Mouse (Mus musculus) layer of hippocampus, adult 18-20 months (tissue): ENCODE data around the gene Wee2. TPM values are rescaled to one million over a fixed set of nuclear protein-coding genes. Genes with fewer than 3 reads are reported as not detected.
A peak's percentile ranks its signal among the peaks of the same experiment; 100 is the strongest.

ENCODE experiments used
- DNase-seq, 2 experiments: peaks; one replicate each; pipeline ENCODE4 v3.0.0; 2022; ENCODE audit warnings: low spot score in 2 of 2
- total RNA-seq, 2 experiments: library from RNA; stranded (reverse); gene quantifications; 2 replicates each; pipeline ENCODE4 v1.2.3; 2021

Gene Wee2
- total RNA-seq, 2 experiments from 2014 or later, result not detected

DNA sequence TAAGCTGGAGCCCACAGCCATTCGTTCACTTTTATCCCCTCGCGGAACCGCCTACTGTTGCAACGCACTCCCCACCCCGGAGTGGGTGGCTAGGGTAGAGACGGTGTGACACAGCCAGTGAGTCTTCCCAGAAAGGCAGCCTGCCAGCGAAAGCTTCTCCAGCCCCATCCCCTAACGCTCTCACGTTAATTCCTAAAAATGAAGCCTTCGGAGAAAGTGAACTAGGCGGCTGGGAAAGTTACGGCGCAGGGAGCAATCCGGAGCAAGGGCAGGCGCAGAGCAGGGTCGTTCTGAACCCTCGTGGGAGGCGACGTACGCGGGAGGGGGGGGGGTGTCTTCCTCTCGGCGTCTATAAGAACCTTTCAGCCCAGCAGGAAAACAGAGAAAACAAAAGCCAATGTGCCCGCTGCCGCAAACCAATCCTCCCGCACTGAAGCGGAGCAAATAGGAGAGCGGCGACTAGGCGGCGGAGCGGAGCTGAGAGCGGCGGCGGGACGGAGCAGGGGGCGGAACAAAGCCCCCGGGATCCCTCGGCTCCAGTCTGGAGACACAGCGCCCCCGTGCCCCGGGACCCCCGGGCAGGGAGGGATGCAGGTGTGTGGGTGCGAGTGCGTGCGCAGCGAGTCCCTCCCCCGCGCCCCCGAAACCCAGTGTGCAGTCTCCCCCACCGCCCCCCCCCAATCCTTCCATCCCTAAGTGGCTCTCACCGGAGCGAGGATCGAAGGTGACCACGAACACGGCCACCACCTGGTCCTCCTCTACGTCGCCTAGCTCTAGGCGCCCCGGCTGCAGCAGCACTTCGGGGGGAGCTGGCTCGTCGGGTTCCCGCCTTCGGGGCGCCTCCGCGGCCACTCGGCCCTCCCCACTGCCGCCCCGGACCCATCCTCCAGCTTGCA is 3.5 kb upstream of the Wee2 start:
- DNase-seq, result peak; percentile 67 to 76

DNA sequence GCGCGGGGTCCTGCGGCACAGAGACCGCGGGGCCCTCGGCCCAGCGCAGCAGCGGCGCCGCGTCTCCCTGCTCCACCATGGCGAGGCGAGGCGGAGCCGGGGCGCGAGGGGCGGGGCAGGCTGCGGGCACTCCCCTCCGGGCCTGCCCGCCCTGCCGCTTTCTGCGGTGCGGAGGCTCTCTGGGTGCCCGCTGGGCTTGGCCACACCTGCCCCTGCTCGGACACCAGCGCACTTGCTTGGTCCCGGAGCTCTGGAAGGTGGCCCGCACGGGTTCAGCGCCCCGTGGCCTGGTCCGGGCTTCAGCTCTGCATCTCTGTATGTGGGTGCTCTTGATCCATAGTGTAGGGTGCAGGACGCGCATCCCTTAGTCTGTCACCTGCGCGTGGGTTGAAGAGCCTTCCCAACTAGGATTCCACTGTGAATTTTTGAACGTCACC is 2.8 kb upstream of the Wee2 start, which contains the start of gene E330009J07Rik:
Gene E330009J07Rik, minus strand, starts transcription at position 89 of the 437 bp plus-strand sequence.
- DNase-seq, result peak; percentile 69 to 80

DNA sequence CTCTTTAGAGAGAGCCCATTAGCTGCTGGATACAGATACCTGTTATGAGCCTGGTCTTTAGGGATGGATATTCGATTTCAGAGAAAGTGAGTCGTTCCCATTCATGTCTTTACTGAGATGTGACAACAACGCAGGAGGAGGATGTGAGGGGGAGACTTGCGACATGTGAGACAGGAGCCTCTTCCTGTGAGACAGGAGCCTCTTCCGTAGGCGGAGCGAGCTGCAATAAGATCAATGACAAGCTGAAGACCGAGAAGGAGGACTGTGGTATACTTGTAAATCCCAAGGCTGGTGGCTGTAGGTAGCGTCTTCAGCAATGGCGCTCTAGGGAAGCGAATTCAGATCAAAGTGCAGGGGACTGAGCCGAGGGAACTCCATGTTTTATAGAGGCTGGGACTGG is 843 bp downstream of the Wee2 start:
- no peak for DNase-seq

DNA sequence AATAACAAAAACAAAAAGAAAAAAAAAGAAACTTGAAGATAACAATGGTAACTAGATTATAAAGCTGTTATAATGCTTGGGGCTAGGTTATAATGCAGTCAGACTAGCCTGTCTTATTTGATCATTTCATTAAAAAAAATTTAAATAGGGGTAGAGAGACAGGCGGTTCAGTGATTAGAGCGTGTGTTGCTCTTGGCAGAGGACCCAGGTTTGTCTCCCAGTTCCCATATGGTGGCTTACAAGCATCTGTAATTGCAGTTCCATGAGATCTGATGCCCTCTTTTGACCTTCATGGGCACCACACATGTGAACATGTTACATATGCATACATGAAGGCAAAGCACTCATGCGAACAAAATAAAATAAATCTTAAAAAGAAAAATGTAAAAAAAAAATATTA is 2.4 kb downstream of the Wee2 start:
- DNase-seq, result no peak

DNA sequence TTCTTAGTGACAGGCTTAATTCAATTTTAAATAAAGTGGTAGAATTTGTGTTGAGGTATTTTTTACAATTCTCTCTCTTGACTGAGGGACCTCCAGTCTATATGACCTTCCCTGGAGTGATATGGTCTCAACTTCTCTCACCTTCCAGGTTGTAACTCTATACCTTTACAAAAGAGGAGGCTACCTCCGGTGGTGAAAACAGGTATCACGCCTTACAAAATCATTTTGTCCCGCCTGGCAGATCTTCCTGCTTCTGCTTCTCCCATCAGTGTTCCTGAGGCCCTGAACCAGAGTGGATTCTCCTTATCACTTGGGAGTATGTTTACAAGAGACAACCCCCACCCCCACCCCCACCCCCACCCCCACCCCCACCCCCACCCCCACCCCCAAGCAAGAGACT is 2.9 kb downstream of the Wee2 start:
- no peak for DNase-seq

DNA sequence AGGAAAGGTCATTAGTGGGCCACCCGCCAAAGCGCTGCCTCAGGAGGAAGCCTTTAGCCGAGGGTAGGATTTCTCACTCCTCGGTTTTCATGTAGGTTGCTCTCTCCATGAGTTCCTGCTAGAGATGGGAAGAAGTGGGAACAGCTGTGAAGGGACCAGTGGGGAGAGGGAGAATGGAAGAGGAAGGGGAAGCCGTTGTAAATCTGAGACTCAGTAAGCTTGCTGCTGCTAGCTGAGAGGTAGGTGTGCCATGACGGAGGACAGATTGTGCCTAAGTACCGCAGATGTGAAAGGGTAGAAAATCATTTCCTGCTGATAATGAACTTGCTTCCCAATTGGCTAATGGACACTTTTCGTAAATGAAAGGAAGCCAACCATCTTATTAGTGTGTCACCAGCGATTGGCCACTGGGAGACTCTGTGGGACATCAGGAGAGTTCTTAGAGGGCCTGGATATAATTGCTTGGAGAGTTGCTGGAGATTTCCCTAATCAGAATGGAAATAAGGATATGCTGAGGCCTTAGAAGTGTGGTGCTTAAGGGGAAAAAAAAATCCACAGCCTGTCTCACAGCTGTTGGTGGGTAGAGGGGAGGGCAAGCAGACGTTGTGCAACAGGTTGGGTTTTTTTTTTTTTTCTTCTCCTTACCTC is 4.5 kb downstream of the Wee2 start:
- no peak for DNase-seq

DNA sequence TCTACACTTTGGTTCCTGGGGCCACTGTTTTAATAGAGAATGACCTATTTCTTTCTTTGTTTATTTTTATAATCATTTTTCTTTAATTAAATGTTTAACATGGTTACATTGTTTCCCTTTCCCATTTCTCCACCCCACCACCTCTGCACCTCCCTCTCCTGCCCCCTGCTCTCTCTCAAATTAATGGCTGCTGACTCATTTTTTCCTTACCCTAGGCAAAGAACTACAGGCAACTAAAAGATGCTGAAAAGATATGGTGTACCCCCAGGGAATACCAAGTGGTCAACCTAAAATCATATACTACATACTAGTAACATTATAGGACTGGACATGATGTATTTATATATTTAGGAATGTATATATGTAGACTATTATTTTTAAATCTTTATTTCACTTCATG is 9.7 kb downstream of the Wee2 start:
- DNase-seq, result no peak

DNA sequence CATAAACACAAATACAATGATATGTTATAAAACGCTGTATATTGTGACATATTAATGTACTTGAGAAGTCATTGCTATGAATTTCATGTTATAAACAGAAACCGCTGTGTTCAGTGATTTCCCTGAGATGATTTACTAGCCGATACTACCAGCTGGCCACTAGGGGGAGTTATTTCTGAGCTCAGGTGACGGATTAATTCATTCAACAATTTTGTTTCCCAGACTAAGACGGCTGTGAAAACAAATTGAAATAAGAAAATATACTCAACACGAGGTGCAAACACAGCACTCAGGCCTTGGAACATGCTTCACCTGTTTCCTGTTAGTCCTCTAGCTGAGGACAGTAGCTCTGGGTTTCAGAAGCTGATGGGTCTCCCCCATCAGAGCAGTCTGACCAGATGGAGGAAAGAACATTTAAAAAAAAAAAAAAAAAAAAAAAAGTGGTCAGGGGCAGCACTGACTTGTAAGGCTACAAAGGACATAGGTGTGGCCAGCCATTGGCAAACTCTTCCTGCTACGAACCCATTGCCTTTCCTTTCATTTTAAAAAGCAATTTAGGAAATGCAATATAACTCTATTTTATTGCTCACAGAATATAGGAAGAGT is 15.7 kb downstream of the Wee2 start:
- DNase-seq, result no peak

DNA sequence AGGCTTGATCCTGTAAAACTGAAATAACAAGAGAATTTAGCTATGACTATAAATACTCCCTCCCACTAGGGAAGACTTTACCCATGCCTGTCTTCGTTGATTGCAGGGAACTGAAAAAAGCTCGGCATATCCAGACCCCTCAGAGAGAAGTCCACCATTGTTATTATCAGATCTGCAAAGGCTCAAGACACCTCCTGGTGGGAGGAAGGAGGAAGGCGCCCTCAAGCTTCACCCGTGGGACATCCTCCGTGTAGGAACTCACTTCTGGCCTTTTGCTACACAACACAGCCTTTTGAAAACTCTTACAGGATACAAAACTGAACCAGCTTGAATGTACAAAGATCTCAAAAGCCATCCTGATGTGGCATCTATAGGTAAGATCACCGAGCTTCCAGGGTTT is 26.8 kb downstream of the Wee2 start:
- peak in 1 of 2 experiments; percentile 9 for DNase-seq

DNA sequence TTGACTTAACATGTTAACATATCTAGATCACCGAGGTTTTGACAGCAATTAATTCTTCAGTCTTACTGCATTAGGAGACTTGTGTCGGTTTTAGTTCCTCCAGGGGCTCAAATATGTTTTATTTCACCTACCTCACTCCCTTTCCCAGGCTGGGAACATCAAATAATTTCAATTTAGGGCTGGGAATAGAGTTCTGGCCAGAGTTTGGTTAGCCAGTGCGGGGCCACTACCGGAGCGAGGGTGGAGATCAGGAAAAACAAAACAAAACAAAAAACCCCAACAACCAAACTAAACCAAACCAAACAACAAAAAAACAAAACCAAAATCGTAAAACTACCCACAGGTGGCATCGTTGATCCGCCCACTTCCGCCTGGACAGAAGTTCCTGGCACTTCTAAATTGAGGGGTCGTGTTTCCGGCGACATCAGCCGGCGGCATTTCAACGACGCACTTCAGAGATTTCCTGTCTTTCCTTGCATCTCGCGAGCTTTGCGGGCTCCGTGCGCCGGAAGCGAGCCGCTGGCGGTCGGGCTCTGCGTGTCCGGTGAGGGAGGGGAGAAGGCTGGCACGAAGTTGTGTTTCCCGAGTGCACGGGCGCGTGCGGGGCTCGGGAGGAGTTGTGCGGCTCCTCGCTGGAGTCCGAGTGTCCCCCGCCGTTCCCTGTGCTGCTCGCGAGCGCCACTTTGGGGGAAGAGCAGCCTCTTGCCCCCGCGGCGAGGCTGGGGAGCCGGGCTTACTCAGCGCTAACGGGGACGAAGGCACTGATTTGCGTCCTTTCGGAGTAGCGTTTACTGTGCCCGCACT is 32.2 kb downstream of the Wee2 start, which contains the start of gene Ssbp1:
Gene Ssbp1, plus strand, starts transcription at position 437 of the 804 bp plus-strand sequence.
- peak; percentile 87 to 96 for DNase-seq

DNA sequence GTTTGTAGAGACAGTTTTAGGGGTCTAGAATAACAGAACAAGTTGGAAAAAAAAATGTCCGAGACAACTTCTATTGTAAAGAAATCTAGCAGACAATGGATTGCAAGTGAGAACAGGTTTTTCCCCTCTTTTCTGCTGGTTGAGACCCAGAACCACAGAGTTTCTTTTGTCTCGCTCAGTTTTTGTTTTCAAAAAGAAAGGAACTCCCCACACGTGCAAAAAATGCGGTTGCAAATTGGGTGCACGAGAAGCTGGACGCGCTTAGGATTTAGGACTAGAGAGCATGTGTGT is 32.8 kb downstream of the Wee2 start:
- no peak for DNase-seq

DNA sequence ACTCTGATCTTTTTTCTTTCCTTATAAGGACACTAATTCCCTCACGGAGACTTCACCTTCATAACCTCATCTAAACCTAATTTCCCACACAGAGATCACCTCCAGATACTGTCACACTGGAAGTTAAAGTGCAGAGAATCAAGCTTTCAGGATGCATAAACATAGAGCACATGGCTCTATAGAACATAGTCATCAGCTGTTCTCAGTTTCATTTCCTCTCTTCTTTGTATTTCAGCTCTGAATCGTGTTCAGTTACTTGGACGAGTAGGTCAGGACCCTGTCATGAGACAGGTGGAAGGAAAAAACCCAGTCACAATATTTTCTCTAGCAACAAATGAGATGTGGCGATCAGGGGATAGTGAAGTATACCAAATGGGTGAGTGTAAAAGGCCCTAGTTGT is 37.2 kb downstream of the Wee2 start:
- DNase-seq, result no peak

DNA sequence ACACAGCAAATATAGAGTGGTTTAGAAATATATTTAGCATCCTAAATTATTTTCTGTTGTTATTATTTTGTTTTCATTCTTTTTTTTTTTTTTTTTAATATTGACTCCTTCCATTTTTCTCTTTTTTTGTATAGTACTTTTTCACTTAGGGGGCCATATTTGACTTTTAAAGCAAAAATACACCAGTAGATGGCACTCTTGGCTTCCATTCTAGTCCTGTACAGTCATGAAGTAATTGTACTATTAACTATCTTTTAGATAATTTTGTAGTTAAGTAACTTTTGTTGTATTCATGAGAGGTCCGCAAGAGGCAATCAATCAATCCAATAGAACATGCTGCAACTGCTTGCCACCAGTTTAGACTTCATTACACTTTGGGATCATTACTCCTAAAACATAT is 40.8 kb downstream of the Wee2 start:
- peak in 1 of 2 experiments; percentile 13 for DNase-seq

DNA sequence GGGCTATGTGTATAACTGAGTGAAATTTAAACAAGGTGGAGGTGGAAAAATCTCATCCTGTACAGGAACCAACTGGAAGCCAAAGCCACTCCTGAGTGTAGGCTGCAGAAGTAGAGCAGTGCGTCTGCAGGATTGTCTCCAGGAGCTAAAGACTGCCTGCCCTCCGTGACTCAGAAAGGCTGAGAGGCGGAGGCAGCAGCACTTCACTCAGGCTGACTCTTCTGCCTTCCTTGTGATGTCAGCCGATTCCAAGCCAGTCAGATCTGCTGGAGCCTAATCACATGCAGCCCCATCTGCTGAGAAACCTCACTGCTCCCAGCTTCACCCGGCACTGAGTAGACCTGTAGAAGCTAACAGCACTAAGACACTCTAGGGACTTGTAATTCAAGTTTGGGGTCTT is 43.4 kb downstream of the Wee2 start:
- DNase-seq, result no peak

DNA sequence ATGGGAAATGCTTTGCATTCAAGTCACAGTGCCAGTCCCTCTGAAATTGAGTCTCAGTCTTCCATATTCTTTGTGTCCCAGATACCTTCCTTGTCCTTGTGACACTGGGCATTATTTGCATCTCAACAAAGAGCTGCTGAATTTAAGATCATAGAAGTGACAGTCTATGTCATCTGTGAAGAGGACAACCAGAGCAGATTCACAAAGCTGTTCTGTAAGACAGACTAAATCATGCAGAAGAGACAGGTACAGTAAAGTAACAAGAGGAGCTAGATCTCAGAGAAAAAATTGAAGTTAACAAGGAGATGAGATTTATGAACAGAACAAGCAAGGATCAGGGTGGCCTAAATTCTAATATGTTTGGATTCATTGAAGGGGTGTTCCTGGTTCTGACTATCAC is 52.0 kb downstream of the Wee2 start, which contains the start of gene Tas2r137:
Gene Tas2r137, plus strand, starts transcription at position 301 of the 400 bp plus-strand sequence.
- DNase-seq, result no peak

DNA sequence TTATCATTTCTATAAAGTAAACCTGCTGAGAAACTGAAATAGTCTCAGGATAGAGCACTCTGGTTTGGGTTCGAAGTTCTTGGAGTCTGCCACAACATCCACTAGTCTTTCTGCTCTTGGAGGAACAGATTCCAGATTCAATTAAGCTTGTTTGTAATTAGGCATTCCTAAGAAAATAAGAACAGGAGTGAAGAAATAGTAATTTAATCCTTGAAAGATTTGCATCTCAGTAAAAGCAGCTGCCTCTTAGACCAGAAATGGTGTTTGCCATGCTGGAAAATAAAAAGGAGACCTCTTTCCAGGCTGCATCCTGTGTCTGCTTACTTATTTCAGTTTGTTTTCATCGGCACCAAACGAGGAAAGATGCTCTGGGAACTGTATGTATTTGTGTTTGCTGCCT is 54.3 kb downstream of the Wee2 start, which contains the start of gene Tas2r108:
Gene Tas2r108, plus strand, starts transcription at position 301 of the 400 bp plus-strand sequence.
- no peak for DNase-seq

Other genes starting within 250 kb of the Wee2 start
- gene Agk, start 113.9 kb upstream of the Wee2 start, total RNA-seq, result 10 to 100 TPM; 41.1 to 43.6 TPM
- gene E330009J07Rik, start 3.0 kb upstream of the Wee2 start, total RNA-seq, result 10 to 100 TPM; 48.2 to 49.6 TPM
- gene Ssbp1, start 32.3 kb downstream of the Wee2 start, total RNA-seq, result 10 to 100 TPM; 29.9 to 30.0 TPM
- gene Tas2r137, start 52.1 kb downstream of the Wee2 start, total RNA-seq, result not detected
- gene Tas2r108, start 54.4 kb downstream of the Wee2 start, total RNA-seq, result not detected
- not detected for gene Prss37, start 80.4 kb downstream of the Wee2 start, total RNA-seq
- gene Olfr461, start 116.0 kb downstream of the Wee2 start, total RNA-seq, result not detected
- gene Olfr460, start 130.4 kb downstream of the Wee2 start, total RNA-seq, result not detected
- gene Clec5a, start 146.7 kb downstream of the Wee2 start, total RNA-seq, result 1 to 10 TPM in 1 of 2 experiments, under 1 TPM in 1; 0.99 to 1.4 TPM
- gene Tas2r138, start 174.2 kb downstream of the Wee2 start, total RNA-seq, result not detected
- not detected for gene Mgam, start 189.7 kb downstream of the Wee2 start, total RNA-seq